Mouse (Mus musculus) limb, embryonic 14.5 days (tissue): Measurements from ENCODE around the gene Capn7. TPM values are rescaled to one million over a fixed set of nuclear protein-coding genes. Genes with fewer than 3 reads are reported as not detected.

Experiments
- ATAC-seq: fragments of 200-750 bp; cut with Nextera tagmentation; 2 replicates; pipeline ENCODE4 v1.8.0; 2017; ENCODE audit warnings: low read depth, moderate number of reproducible peaks, moderate TSS enrichment; ENCODE audit not compliant: low FRiP score
- DNase-seq: peaks from one replicate; pipeline ENCODE4 v3.0.0-alpha.2; 2015; ENCODE audit warnings: low spot score
- H3K27ac ChIP-seq: fragments of 300-500 bp; sonication (generic); replicated peaks from 2 replicates; pipeline ENCODE4 v1.5.1; 2014; ENCODE audit warnings: low read depth, mild to moderate bottlenecking, low read length, moderate library complexity, mixed read lengths
- H3K27me3 ChIP-seq: fragments of 300-500 bp; sonication (generic); 2 replicates; pipeline ENCODE4 v1.6.1; 2014; ENCODE audit warnings: low read length, mixed read lengths; ENCODE audit not compliant: control insufficient read depth, insufficient read depth
- H3K36me3 ChIP-seq: fragments of 300-500 bp; sonication (generic); 2 replicates; pipeline ENCODE4 v1.6.1; 2014; ENCODE audit warnings: mild to moderate bottlenecking, low read length, moderate library complexity, mixed read lengths; ENCODE audit not compliant: control insufficient read depth, insufficient read depth
- H3K4me1 ChIP-seq: fragments of 300-500 bp; sonication (generic); 2 replicates; pipeline ENCODE4 v1.6.1; 2014; ENCODE audit warnings: antibody characterized with exemption, low read length, mixed read lengths; ENCODE audit not compliant: control insufficient read depth, insufficient read depth
- H3K4me2 ChIP-seq: fragments of 300-500 bp; sonication (generic); replicated peaks from 2 replicates; pipeline ENCODE4 v1.6.1; 2014; ENCODE audit warnings: low read depth, mild to moderate bottlenecking, low read length, moderate library complexity; ENCODE audit not compliant: severe bottlenecking
- H3K4me3 ChIP-seq: fragments of 300-500 bp; sonication (generic); replicated peaks from 2 replicates; pipeline ENCODE4 v1.5.1; 2014; ENCODE audit warnings: low read length
- H3K9ac ChIP-seq: fragments of 300-500 bp; sonication (generic); 2 replicates; pipeline ENCODE4 v1.6.1; 2014; ENCODE audit warnings: mild to moderate bottlenecking, low read depth, low read length, moderate library complexity; ENCODE audit not compliant: severe bottlenecking
- H3K9me3 ChIP-seq: fragments of 300-500 bp; sonication (generic); 2 replicates; pipeline ENCODE4 v1.6.1; 2016; ENCODE audit warnings: low read length; ENCODE audit not compliant: control insufficient read depth
- POLR2A ChIP-seq: fragments of 200-500 bp; IDR thresholded peaks from 2 replicates; pipeline ENCODE4 v1.8.0; 2012; ENCODE audit warnings: inconsistent platforms, mild to moderate bottlenecking, moderate library complexity, borderline replicate concordance; ENCODE audit not compliant: insufficient read depth, insufficient read length; ENCODE audit errors: extremely low read depth
- WGBS: fragments of 180-500 bp; shearing (Covaris S2); extraction: QIAGEN DNeasy Blood & Tissue Kit; methylation state at CpG from one replicate; pipeline ENCODE4 v1.1.7; 2014; 5-methylcytosine and 5-hydroxymethylcytosine counted together
- polyA plus RNA-seq, 2 experiments: library from polyadenylated mRNA; depleted of rRNA in 1 of 2; stranded (reverse) in 1 of 2; unstranded in 1 of 2; fragments of >200 nt; fragmentation: Nextera tagmentation in 1 of 2; extraction: Ambion mirVana in 1 of 2; gene quantifications; 2 replicates each; pipeline versions ENCODE4 v1.2.1 to v1.2.3; 2012 to 2014

The Capn7 gene
- polyA plus RNA-seq, 2 experiments, result 44.1 to 44.7 TPM

GRCm38 (mm10) chr14:31387301-31387981, 51.0 kb downstream of the Capn7 start:
- TF ChIP-seq POLR2A, result no peak
- no peaks in the 10 kb centered on the region for H3K27me3 ChIP-seq
- no peak overlapping the region for H3K27ac ChIP-seq
- H3K36me3 ChIP-seq, result peaks cover 14% of the 10 kb centered on the region; the same call in 1 of the 2 replicates
- ATAC-seq (no peak), DNase-seq (no peak)
- WGBS, result 75% methylated on average over 11 of the region's 11 CpGs
- peak overlapping the region; percentile 25; the same call in 1 of the 2 replicates for H3K9ac ChIP-seq
- H3K4me3 ChIP-seq, result no peak overlapping the region
- no peak overlapping the region for H3K4me2 ChIP-seq
- peaks cover 20% of the 10 kb centered on the region for H3K4me1 ChIP-seq
- H3K9me3 ChIP-seq, result no peaks in the 10 kb centered on the region

- TF ChIP-seq POLR2A, result no peak
- WGBS, result 36% methylated on average over 13 of the region's 13 CpGs
- Histone ChIP-seq H3K4me3 (no peak overlapping the region), H3K27ac (peak overlapping the region; percentile 58), H3K4me2 (no peak overlapping the region), H3K36me3 (peaks cover 10% of the 10 kb centered on the region; the same call in 1 of the 2 replicates), H3K4me1 (peaks cover 20% of the 10 kb centered on the region), H3K9me3 (no peaks in the 10 kb centered on the region), H3K9ac (peak overlapping the region; percentile 25; the same call in 1 of the 2 replicates), H3K27me3 (no peaks in the 10 kb centered on the region)
- ATAC-seq (no peak), DNase-seq (no peak)
Measured at GRCm38 (mm10) chr14:31388086-31388872, 51.8 kb downstream of the Capn7 start.

- Histone ChIP-seq H3K9me3 (no peaks in the 10 kb centered on the region), H3K4me3 (no peak overlapping the region), H3K9ac (no peak overlapping the region), H3K27me3 (no peaks in the 10 kb centered on the region), H3K27ac (no peak overlapping the region), H3K4me2 (no peak overlapping the region), H3K4me1 (peaks cover 19% of the 10 kb centered on the region), H3K36me3 (peaks cover 10% of the 10 kb centered on the region; the same call in 1 of the 2 replicates)
- ATAC-seq (no peak), DNase-seq (no peak)
- TF ChIP-seq POLR2A, result no peak
- 91% methylated on average over 8 of the region's 8 CpGs for WGBS
Measured at GRCm38 (mm10) chr14:31389421-31390147, 53.1 kb downstream of the Capn7 start.

- Histone ChIP-seq H3K4me3 (no peak overlapping the region), H3K36me3 (peaks cover 11% of the 10 kb centered on the region; the same call in 1 of the 2 replicates), H3K27me3 (no peaks in the 10 kb centered on the region), H3K4me2 (no peak overlapping the region), H3K27ac (no peak overlapping the region), H3K9ac (no peak overlapping the region), H3K9me3 (no peaks in the 10 kb centered on the region), H3K4me1 (peaks cover 9% of the 10 kb centered on the region)
- DNase-seq (no peak), ATAC-seq (no peak)
- TF ChIP-seq POLR2A, result no peak
- 75% methylated on average over 5 of the region's 5 CpGs for WGBS
Measured at GRCm38 (mm10) chr14:31392300-31392699, 55.9 kb downstream of the Capn7 start.

- Histone ChIP-seq H3K27ac (no peak overlapping the region), H3K9ac (no peak overlapping the region), H3K9me3 (no peaks in the 10 kb centered on the region), H3K36me3 (0 out of 2 replicates have a peak, but pooled peaks cover 7% of the 10 kb centered on the region), H3K4me1 (peaks cover 7% of the 10 kb centered on the region), H3K4me3 (no peak overlapping the region), H3K4me2 (no peak overlapping the region), H3K27me3 (no peaks in the 10 kb centered on the region)
- WGBS, result 81% methylated on average over 8 of the region's 8 CpGs
- TF ChIP-seq POLR2A, result no peak
- no peak for ATAC-seq
- no peak for DNase-seq
Measured at GRCm38 (mm10) chr14:31392873-31393545, 56.6 kb downstream of the Capn7 start.
